Mouse (Mus musculus) spleen, postnatal 4 days (tissue): ENCODE measurements around the gene Ikbke.
"Not testable (repeated sequence)": the region's sequence is repeated elsewhere in the genome, so short reads cannot be mapped to it uniquely, and the experiment has no call there.

ENCODE experiments used
- DNase-seq, 2 experiments: peaks; one replicate each; pipeline ENCODE4 v3.0.0; 2022; ENCODE audit warnings: low spot score in 2 of 2

Gene Ikbke

DNA sequence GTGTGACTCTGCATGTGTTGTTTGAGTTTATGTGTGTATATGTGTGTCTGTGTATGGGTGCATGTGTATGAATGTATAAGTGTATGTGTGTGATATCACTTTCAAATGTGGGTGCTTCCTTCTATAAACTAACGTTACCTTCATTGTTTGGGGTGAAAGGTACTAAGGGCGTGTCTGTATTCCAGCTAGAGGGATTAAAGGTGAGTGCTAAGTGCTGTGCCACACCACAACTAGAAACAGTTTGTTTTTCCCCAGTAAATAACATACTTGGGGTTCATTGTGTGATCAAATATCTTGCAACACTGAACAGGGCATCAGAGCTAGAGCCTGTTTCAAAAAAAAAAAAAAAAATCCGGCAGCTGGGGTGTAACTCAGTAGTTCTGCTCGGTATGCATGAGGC lies 2.3 kb upstream of the Ikbke start:
- DNase-seq = no peak

DNA sequence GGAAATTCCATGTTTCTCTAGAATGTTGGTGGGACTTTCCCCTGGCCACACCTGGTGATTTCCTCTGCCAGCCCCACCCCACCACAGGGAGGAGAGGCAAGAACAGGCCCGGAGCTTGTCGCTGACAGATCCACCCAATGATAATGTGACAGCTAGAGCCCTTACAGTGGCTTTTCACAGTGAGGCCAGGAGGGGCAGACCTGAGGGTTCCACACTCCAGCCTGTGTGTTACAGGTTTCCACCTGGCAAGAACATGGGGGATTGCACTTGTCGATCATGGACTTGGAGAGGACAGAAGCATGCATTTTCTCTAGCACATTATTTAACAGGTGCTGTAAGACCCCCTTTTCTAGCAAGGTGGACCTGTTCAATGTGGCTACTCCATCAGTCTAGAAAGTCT lies 874 bp upstream of the Ikbke start:
- DNase-seq = no peak

GRCm38 (mm10) chr1:131278606-131279455 lies 575 bp downstream of the Ikbke start:
- DNase-seq = no peak

- no peak for DNase-seq
Measured at GRCm38 (mm10) chr1:131276831-131277230, 2.6 kb downstream of the Ikbke start.

- DNase-seq = no peak
Measured at GRCm38 (mm10) chr1:131275577-131275976, 3.8 kb downstream of the Ikbke start.

DNA sequence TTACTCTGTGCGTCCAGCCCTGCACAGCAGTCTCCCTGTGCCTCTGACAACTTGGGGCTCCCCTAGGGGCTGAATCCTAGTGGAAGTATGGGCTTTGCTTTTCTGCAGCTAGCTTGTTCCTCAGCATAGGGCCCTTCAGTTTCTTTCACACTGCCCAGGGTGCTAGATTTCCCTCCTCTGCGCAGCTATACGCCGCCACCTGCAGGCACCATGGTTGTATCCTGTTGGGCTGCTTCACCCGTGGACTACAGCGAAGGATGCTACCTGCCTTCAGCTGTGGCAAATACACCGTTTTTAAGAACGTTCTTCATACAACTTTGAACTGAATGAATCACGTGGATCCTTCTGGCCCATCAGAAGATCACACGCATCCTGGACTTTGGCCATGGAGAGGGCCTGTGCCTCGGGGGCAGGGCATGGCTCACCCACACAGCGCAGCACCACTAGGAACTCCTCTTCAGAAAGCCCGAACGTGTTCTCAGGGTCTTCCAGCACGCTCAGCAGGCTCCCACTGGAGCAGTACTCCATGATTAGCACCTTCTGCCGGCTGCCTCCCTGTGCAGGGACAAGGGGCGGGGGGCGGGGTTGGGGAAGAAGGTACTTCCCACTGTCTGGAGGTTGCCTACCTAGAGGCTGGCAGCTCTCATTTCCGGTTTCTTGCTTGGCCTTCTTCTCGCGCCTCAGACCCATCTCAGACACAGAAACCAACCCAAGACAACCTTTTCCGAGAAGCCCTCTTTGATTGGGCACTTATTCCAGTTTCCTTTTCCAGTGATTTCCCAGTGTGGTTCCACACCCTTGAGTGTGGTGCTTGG lies 4.5 kb downstream of the Ikbke start:
- no peak for DNase-seq

- peak; percentile 65 to 90 for DNase-seq
Measured at GRCm38 (mm10) chr1:131269797-131270578, 9.4 kb downstream of the Ikbke start.

DNA sequence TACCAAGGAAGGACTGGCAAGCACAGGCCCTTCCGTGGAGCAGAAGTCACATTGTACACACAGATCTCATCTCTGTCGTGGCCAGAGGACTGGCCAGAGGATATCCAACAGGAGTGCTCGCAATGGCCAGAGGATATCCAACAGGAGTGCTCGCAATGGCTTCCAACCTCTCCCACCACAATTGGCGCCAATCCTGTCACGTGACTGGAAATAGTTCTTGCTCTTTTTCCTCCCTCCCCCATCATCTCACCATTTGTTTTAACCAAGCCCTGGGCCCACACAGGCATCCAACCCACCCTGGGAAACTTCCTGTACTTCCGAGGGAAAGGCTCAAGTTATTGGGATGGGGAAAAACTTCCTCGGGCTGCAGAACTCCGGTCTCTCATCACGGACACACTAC lies 10.6 kb downstream of the Ikbke start:
- DNase-seq = no peak

DNA sequence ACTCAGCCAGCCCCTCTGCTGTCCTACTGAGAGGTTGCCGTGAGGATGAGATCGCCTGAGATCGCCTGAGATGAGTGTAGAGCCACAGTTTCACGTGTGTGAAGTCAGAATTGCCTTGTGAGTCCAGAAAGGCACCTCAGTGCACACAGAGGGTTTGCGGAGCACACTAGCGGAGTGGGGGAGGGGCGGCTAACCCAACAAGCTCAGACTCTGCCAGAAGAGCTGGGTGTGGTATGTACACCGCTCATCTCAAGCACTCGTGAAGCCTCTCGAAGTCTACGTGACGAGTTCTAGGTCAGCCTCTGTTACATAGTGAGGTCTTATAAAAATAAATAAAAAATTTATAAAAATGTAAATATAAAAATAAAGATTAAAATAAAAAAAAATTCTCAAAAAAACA lies 15.5 kb downstream of the Ikbke start:
- no peak for DNase-seq

GRCm38 (mm10) chr1:131260309-131260656 lies 19.1 kb downstream of the Ikbke start:
- DNase-seq = peak; percentile 61 to 87

GRCm38 (mm10) chr1:131259632-131260308 lies 19.6 kb downstream of the Ikbke start:
- no peak for DNase-seq

DNA sequence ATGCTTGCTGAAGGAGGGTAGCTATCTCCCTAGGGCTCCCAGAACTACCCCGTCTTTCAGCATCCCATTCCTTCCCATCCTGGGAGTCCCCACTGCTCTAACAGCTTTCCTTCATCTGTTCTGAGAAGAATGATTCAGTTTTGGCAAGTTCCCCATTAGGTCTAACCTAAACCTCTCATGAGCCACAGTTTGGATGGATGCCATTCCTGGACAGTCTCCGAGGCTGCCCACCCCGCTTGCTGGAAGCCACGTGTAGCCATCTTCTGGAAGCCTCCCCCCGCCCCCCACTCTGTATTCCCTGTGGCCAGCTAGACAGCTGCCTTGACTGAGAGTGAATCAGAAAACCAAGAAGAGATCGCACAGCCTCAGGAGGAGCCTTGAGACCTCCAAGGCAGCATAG lies 22.1 kb downstream of the Ikbke start:
- no peak for DNase-seq

DNA sequence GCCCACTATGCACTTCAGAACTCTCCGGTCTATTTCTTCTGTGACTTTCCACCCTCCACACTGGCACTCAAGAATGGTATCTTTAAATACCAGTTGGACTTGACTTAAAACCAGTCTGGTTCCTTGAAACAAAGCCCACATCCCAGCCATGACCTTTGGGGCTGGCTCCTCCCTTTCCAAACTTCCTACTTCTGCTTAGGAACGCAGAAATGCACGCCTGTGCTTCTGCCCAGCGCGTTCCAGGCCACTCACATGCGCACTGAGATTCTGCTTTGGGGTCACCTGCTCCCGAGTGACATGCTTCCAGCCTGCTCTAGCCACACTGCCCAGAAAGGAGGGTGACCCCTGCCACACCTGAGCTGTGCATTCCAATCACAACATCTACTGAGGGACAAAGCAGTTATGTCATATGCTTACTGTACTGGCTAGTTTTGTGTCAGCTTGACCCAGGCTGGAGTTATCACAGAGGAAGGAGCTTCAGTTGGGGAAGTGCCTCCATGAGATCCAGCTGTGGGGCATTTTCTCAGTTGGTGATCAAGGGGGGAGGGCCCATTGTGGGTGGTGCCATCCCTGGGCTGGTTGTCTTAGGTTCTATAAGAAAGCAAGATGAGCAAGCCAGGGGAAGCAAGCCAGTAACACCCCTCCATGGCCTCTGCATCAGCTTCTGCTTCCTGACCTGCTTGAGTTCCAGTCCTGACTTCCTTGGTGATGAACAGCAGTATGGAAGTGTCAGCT lies 26.7 kb downstream of the Ikbke start:
- not testable (repeated sequence) for DNase-seq

GRCm38 (mm10) chr1:131246433-131247395 lies 32.7 kb downstream of the Ikbke start:
- DNase-seq = no peak

GRCm38 (mm10) chr1:131245926-131246325 lies 33.5 kb downstream of the Ikbke start:
- DNase-seq = peak in 1 of 2 experiments; percentile 72

- peak; percentile 46 to 75 for DNase-seq
Measured at GRCm38 (mm10) chr1:131245089-131245856, 34.1 kb downstream of the Ikbke start, which contains the start of gene Rassf5. Gene Rassf5, minus strand, starts transcription at chr1:131245258.

- DNase-seq = peak in 1 of 2 experiments; percentile 68
Measured at GRCm38 (mm10) chr1:131244536-131245088, 34.8 kb downstream of the Ikbke start.

- no peak for DNase-seq
Measured at GRCm38 (mm10) chr1:131242956-131243355, 36.5 kb downstream of the Ikbke start.
